In the genomic region with DNA sequence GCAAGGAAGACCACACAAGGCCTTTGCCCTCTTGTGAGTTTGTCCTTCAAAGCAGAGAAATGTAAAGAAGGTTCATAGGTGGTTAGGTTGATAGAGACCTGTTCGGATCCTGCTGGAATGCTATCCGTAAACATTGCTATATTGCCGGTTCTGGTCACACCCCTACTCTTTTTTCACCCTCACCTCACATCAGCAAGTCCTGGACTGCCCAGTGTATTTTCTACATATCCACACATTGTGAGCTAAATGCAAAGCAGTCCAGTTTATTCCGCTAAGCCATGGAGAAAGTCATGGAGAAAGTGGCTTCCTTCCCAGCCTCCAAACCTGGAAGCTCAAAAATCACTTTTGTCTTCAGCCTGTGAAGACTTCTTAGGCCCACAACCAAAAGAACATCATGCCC, we compare ENCODE assay signal across 22 mouse cellular contexts. TPM values are rescaled to one million over a fixed set of nuclear protein-coding genes. Genes with fewer than 3 reads are reported as not detected.
"Had no signal": no experiment of that assay in that cellular context is flagged by ENCODE, and none has a peak within 500 bp of the region (broad histone marks: within the 10 kb centered on the region; RNA-seq: fewer than 3 reads in every experiment).

No protein-coding gene starts in this region.

- H3K4me1 ChIP-seq: hindbrain, embryonic 13.5 days; hindbrain, embryonic 15.5 days; kidney, embryonic 15.5 days; limb, embryonic 15.5 days; liver, embryonic 12.5 days had no signal

- H3K9me3 ChIP-seq: hindbrain, embryonic 13.5 days; hindbrain, embryonic 15.5 days; kidney, embryonic 15.5 days; limb, embryonic 13.5 days; limb, embryonic 15.5 days; liver, embryonic 12.5 days had no signal

- DNase-seq: gastrocnemius, postnatal 14 days; gastrocnemius, postnatal 36 days; heart, adult 2 months; kidney, adult 11 months; layer of hippocampus, adult 9-11 months had no signal

- H3K4me2 ChIP-seq: hindbrain, embryonic 13.5 days; hindbrain, embryonic 15.5 days; kidney, embryonic 15.5 days; limb, embryonic 13.5 days; limb, embryonic 15.5 days; liver, embryonic 12.5 days had no signal

- H3K36me3 ChIP-seq: hindbrain, embryonic 13.5 days; hindbrain, embryonic 15.5 days; kidney, embryonic 15.5 days; liver, embryonic 12.5 days had no signal

- H3K9ac ChIP-seq: hindbrain, embryonic 13.5 days; hindbrain, embryonic 15.5 days; kidney, embryonic 15.5 days; limb, embryonic 13.5 days; limb, embryonic 15.5 days; liver, embryonic 12.5 days had no signal

- H3K4me3 ChIP-seq: heart, adult 2 months; hindbrain, embryonic 13.5 days; hindbrain, embryonic 15.5 days; kidney, embryonic 15.5 days; limb, embryonic 13.5 days; limb, embryonic 15.5 days; liver, embryonic 12.5 days had no signal

- H3K27me3 ChIP-seq: hindbrain, embryonic 13.5 days; hindbrain, embryonic 15.5 days; kidney, embryonic 15.5 days; limb, embryonic 13.5 days; limb, embryonic 15.5 days; liver, embryonic 12.5 days had no signal

- ATAC-seq: liver, embryonic 12.5 days had no signal

- H3K27ac ChIP-seq: heart, adult 2 months; hindbrain, embryonic 13.5 days; hindbrain, embryonic 15.5 days; hindbrain, postnatal 0 days; kidney, embryonic 15.5 days; kidney, postnatal 0 days; limb, embryonic 13.5 days; limb, embryonic 15.5 days; liver, embryonic 12.5 days had no signal

RNA-seq across cellular contexts. Expression of a gene that starts 8.1 kb away (rescaled TPM):
- polyA plus RNA-seq: hindbrain, embryonic 13.5 days; kidney, adult 2 months; kidney, embryonic 15.5 days had no signal

RNA-seq across cellular contexts. Expression of a gene that starts 51.3 kb away (rescaled TPM):
- polyA plus RNA-seq: heart, adult 2 months; heart, embryonic 14.5 days; heart, embryonic 16.5 days; hindbrain, embryonic 11.5 days; hindbrain, embryonic 13.5 days; hindbrain, embryonic 15.5 days; hindbrain, postnatal 0 days; intestine, embryonic 14.5 days; intestine, embryonic 16.5 days; kidney, adult 2 months; kidney, embryonic 15.5 days; kidney, postnatal 0 days; large intestine, adult 2 months; limb, embryonic 11.5 days; limb, embryonic 13.5 days; limb, embryonic 15.5 days; liver, adult 2 months; liver, embryonic 12.5 days had no signal
